Mouse (Mus musculus) left cerebral cortex, postnatal 25 days (tissue): ENCODE measurements at regions not wholly inside any gene's neighbourhood (a gene's known extent, or its start where the extent isn't known, plus 50 kb on each side); places are given as distances from the start of the nearest gene placed in this dataset.

Experiments used
- DNase-seq, 2 experiments: peaks; one replicate each; pipeline ENCODE4 v3.0.0; 2022; ENCODE audit warnings: low spot score in 2 of 2, mixed read lengths in 1 of 2
- intact Hi-C: fragments of 180-260 bp; cut with DNase I; formaldehyde crosslinking; loops from one replicate; pipeline ENCODE4 v1.15.1; 2025

GRCm38 (mm10) chr14:17234898-17235297, 415.9 kb upstream of the Rarb start:
- intact Hi-C loops, result no loop called here

GRCm38 (mm10) chr14:17211502-17211901, 392.5 kb upstream of the Rarb start:
- no peak for DNase-seq
- intact Hi-C loops, result no loop called here

More at GRCm38 (mm10) chr14:17234898-17235297, 415.9 kb upstream of the Rarb start:
- peak in 1 of 2 experiments; percentile 28 for DNase-seq

GRCm38 (mm10) chr14:17205691-17206090, 386.7 kb upstream of the Rarb start:
- intact Hi-C loops, result no loop called here
- no peak for DNase-seq

GRCm38 (mm10) chr14:17203251-17204015, 384.5 kb upstream of the Rarb start:
- intact Hi-C loops, result no loop called here

GRCm38 (mm10) chr14:17192953-17193352, 374.0 kb upstream of the Rarb start:
- DNase-seq, result no peak

More at GRCm38 (mm10) chr14:17203251-17204015, 384.5 kb upstream of the Rarb start:
- no peak for DNase-seq

GRCm38 (mm10) chr14:17173218-17173617, 354.3 kb upstream of the Rarb start:
- intact Hi-C loops, result no loop called here
- DNase-seq, result no peak

More at GRCm38 (mm10) chr14:17192953-17193352, 374.0 kb upstream of the Rarb start:
- intact Hi-C loops, result no loop called here

GRCm38 (mm10) chr14:17172330-17173110, 353.6 kb upstream of the Rarb start:
- DNase-seq, result peak; percentile 14 to 24
- intact Hi-C loops, result no loop called here

- DNase-seq, result no peak
- intact Hi-C loops, result no loop called here
Measured at GRCm38 (mm10) chr14:17171896-17172295, 352.9 kb upstream of the Rarb start.

- intact Hi-C loops, result no loop called here
- DNase-seq, result no peak
Measured at GRCm38 (mm10) chr14:17158324-17158723, 339.4 kb upstream of the Rarb start.

GRCm38 (mm10) chr14:17156402-17156954, 337.5 kb upstream of the Rarb start:
- no peak for DNase-seq
- intact Hi-C loops, result no loop called here

- DNase-seq, result no peak
- intact Hi-C loops, result no loop called here
Measured at GRCm38 (mm10) chr14:17120679-17121078, 301.7 kb upstream of the Rarb start.

GRCm38 (mm10) chr14:17106668-17107067, 287.7 kb upstream of the Rarb start:
- no peak for DNase-seq
- intact Hi-C loops, result no loop called here

- intact Hi-C loops, result no loop called here
- no peak for DNase-seq
Measured at GRCm38 (mm10) chr14:17102486-17102885, 283.5 kb upstream of the Rarb start.

GRCm38 (mm10) chr14:17090573-17090937, 271.6 kb upstream of the Rarb start:
- intact Hi-C loops, result no loop called here
- no peak for DNase-seq

GRCm38 (mm10) chr14:17089640-17090572, 270.9 kb upstream of the Rarb start:
- intact Hi-C loops, result no loop called here
- DNase-seq, result no peak

GRCm38 (mm10) chr14:17089089-17089634, 270.2 kb upstream of the Rarb start:
- no peak for DNase-seq

GRCm38 (mm10) chr14:17087828-17088227, 268.9 kb upstream of the Rarb start:
- DNase-seq, result no peak
- intact Hi-C loops, result no loop called here

More at GRCm38 (mm10) chr14:17089089-17089634, 270.2 kb upstream of the Rarb start:
- intact Hi-C loops, result no loop called here

- intact Hi-C loops, result no loop called here
- no peak for DNase-seq
Measured at GRCm38 (mm10) chr14:17083907-17084306, 265.0 kb upstream of the Rarb start.

- no peak for DNase-seq
- intact Hi-C loops, result no loop called here
Measured at GRCm38 (mm10) chr14:17081904-17082303, 262.9 kb upstream of the Rarb start.
